Mouse (Mus musculus) midbrain, embryonic 15.5 days (tissue): ENCODE data around the gene Tbrg1. TPM values are rescaled to one million over a fixed set of nuclear protein-coding genes. Genes with fewer than 3 reads are reported as not detected.

Source experiments
- ATAC-seq: fragments of 200-750 bp; cut with Nextera tagmentation; replicated peaks from 2 replicates; pipeline ENCODE4 v1.8.0; 2017; ENCODE audit warnings: moderate TSS enrichment
- H3K27ac ChIP-seq: fragments of 300-500 bp; sonication (generic); 2 replicates; pipeline ENCODE4 v1.5.1; 2015; ENCODE audit warnings: mild to moderate bottlenecking, inconsistent platforms
- H3K27me3 ChIP-seq: fragments of 300-500 bp; sonication (generic); replicated peaks from 2 replicates; pipeline ENCODE4 v1.6.1; 2015; ENCODE audit warnings: inconsistent platforms
- H3K36me3 ChIP-seq: fragments of 300-500 bp; sonication (generic); replicated peaks from 2 replicates; pipeline ENCODE4 v1.6.1; 2015; ENCODE audit warnings: inconsistent platforms
- H3K4me1 ChIP-seq: fragments of 300-500 bp; sonication (generic); 2 replicates; pipeline ENCODE4 v1.6.1; 2015; ENCODE audit warnings: inconsistent platforms
- H3K4me2 ChIP-seq: fragments of 300-500 bp; sonication (generic); 2 replicates; pipeline ENCODE4 v1.6.1; 2015; ENCODE audit warnings: inconsistent platforms, mild to moderate bottlenecking, moderate library complexity
- H3K4me3 ChIP-seq: fragments of 300-500 bp; sonication (generic); 2 replicates; pipeline ENCODE4 v1.5.1; 2015; ENCODE audit warnings: mild to moderate bottlenecking, inconsistent platforms
- H3K9ac ChIP-seq: fragments of 300-500 bp; sonication (generic); 2 replicates; pipeline ENCODE4 v1.6.1; 2015; ENCODE audit warnings: mild to moderate bottlenecking, inconsistent platforms
- H3K9me3 ChIP-seq: fragments of 300-500 bp; sonication (generic); 2 replicates; pipeline ENCODE4 v1.6.1; 2016; ENCODE audit warnings: inconsistent platforms
- WGBS: fragments of 180-500 bp; shearing (Covaris S2); methylation state at CpG from one replicate; pipeline ENCODE4 v1.1.7; 2015; ENCODE audit warnings: mixed read lengths; 5-methylcytosine and 5-hydroxymethylcytosine counted together
- polyA plus RNA-seq: library from polyadenylated mRNA; unstranded; fragments of >200 nt; fragmentation: Nextera tagmentation; extraction: Ambion mirVana; gene quantifications from 2 replicates; pipeline ENCODE4 v1.2.1, GENCODE M21; 2015

Gene Tbrg1
- 83.6 and 92.9 TPM in 2 replicates for polyA plus RNA-seq

- under 1% methylated on average over 36 of the region's 36 CpGs for WGBS
- peak within 1 kb of the TSS; percentile 78 for H3K4me2 ChIP-seq
- no peaks in the 10 kb centered on the region for H3K9me3 ChIP-seq
- peak within 1 kb of the TSS; percentile 61 for H3K27ac ChIP-seq
- H3K4me3 ChIP-seq = peak within 1 kb of the TSS; percentile 56
- peak within 1 kb of the TSS; percentile 58 for H3K9ac ChIP-seq
- H3K4me1 ChIP-seq = peaks cover 14% of the 10 kb centered on the region
- no peaks in the 10 kb centered on the region for H3K27me3 ChIP-seq
- peak; percentile 96 for ATAC-seq
- 0 out of 2 replicates have a peak, but pooled peaks cover 3% of the 10 kb centered on the region for H3K36me3 ChIP-seq
These were observed at the start of gene Tbrg1 for GRCm38 (mm10) chr9:37656931-37657481. Gene Tbrg1, minus strand, starts transcription at chr9:37657312.

GRCm38 (mm10) chr9:37689970-37690686, 33.0 kb upstream of the Tbrg1 start:
- peaks cover 6% of the 10 kb centered on the region for H3K4me1 ChIP-seq
- no peak overlapping the region for H3K4me3 ChIP-seq
- WGBS = 18% methylated on average over 5 of the region's 5 CpGs
- peak; percentile 59 for ATAC-seq
- no peak overlapping the region for H3K9ac ChIP-seq
- H3K9me3 ChIP-seq = no peaks in the 10 kb centered on the region
- H3K27ac ChIP-seq = no peak overlapping the region
- H3K4me2 ChIP-seq = no peak overlapping the region
- H3K36me3 ChIP-seq = no peaks in the 10 kb centered on the region
- no peaks in the 10 kb centered on the region for H3K27me3 ChIP-seq

GRCm38 (mm10) chr9:37687941-37688303, 30.8 kb upstream of the Tbrg1 start:
- peak overlapping the region; percentile 51; the same call in 1 of the 2 replicates for H3K27ac ChIP-seq
- no peak overlapping the region for H3K9ac ChIP-seq
- H3K36me3 ChIP-seq = no peaks in the 10 kb centered on the region
- no peak overlapping the region for H3K4me2 ChIP-seq
- peaks cover 6% of the 10 kb centered on the region for H3K4me1 ChIP-seq
- H3K27me3 ChIP-seq = no peaks in the 10 kb centered on the region
- WGBS = 38% methylated on average over 3 of the region's 3 CpGs
- no peaks in the 10 kb centered on the region for H3K9me3 ChIP-seq
- peak; percentile 78 for ATAC-seq
- H3K4me3 ChIP-seq = no peak overlapping the region

- Histone ChIP-seq H3K27ac (peak overlapping the region; percentile 51), H3K27me3 (no peaks in the 10 kb centered on the region), H3K36me3 (no peaks in the 10 kb centered on the region), H3K4me2 (no peak overlapping the region), H3K9ac (no peak overlapping the region), H3K4me1 (peaks cover 6% of the 10 kb centered on the region), H3K9me3 (no peaks in the 10 kb centered on the region), H3K4me3 (no peak overlapping the region)
- ATAC-seq = peak; percentile 91
- 47% methylated on average over 3 of the region's 3 CpGs for WGBS
These were observed 30.3 kb upstream of the Tbrg1 start for GRCm38 (mm10) chr9:37687288-37687940.

- H3K27ac ChIP-seq = no peak overlapping the region
- no peaks in the 10 kb centered on the region for H3K27me3 ChIP-seq
- no peak overlapping the region for H3K4me3 ChIP-seq
- H3K4me1 ChIP-seq = no peaks in the 10 kb centered on the region
- no peak overlapping the region for H3K4me2 ChIP-seq
- no peak overlapping the region for H3K9ac ChIP-seq
- H3K9me3 ChIP-seq = no peaks in the 10 kb centered on the region
- H3K36me3 ChIP-seq = no peaks in the 10 kb centered on the region
- WGBS = 90% methylated on average over 1 of the region's 1 CpGs
- no peak for ATAC-seq
These were observed 24.0 kb upstream of the Tbrg1 start for GRCm38 (mm10) chr9:37681123-37681522.

- H3K4me3 ChIP-seq = no peak overlapping the region
- no peaks in the 10 kb centered on the region for H3K27me3 ChIP-seq
- ATAC-seq = no peak
- no peaks in the 10 kb centered on the region for H3K9me3 ChIP-seq
- H3K4me1 ChIP-seq = no peaks in the 10 kb centered on the region
- no peak overlapping the region for H3K9ac ChIP-seq
- H3K36me3 ChIP-seq = no peaks in the 10 kb centered on the region
- no peak overlapping the region for H3K4me2 ChIP-seq
- 75% methylated on average over 4 of the region's 4 CpGs for WGBS
- no peak overlapping the region for H3K27ac ChIP-seq
These were observed 18.2 kb upstream of the Tbrg1 start for GRCm38 (mm10) chr9:37675287-37675686.

- H3K9me3 ChIP-seq = no peaks in the 10 kb centered on the region
- no peaks in the 10 kb centered on the region for H3K27me3 ChIP-seq
- H3K27ac ChIP-seq = no peak overlapping the region
- no peak overlapping the region for H3K4me3 ChIP-seq
- ATAC-seq = no peak
- no peaks in the 10 kb centered on the region for H3K36me3 ChIP-seq
- H3K4me1 ChIP-seq = no peaks in the 10 kb centered on the region
- H3K4me2 ChIP-seq = no peak overlapping the region
- 95% methylated on average over 3 of the region's 3 CpGs for WGBS
- no peak overlapping the region for H3K9ac ChIP-seq
These were observed 13.1 kb upstream of the Tbrg1 start for GRCm38 (mm10) chr9:37670261-37670660.

GRCm38 (mm10) chr9:37669678-37670077, 12.6 kb upstream of the Tbrg1 start:
- Histone ChIP-seq H3K27ac (no peak overlapping the region), H3K4me3 (no peak overlapping the region), H3K36me3 (no peaks in the 10 kb centered on the region), H3K4me1 (no peaks in the 10 kb centered on the region), H3K9me3 (no peaks in the 10 kb centered on the region), H3K4me2 (no peak overlapping the region), H3K27me3 (no peaks in the 10 kb centered on the region), H3K9ac (no peak overlapping the region)
- WGBS = 77% methylated on average over 4 of the region's 4 CpGs
- ATAC-seq = no peak

GRCm38 (mm10) chr9:37669115-37669514, 12.0 kb upstream of the Tbrg1 start, which contains the start of gene Panx3:
Gene Panx3, minus strand, starts transcription at chr9:37669235.
- 71% methylated on average over 6 of the region's 6 CpGs for WGBS
- no peak within 1 kb of the TSS for H3K27ac ChIP-seq
- H3K27me3 ChIP-seq = no peaks in the 10 kb centered on the region
- H3K36me3 ChIP-seq = no peaks in the 10 kb centered on the region
- H3K9me3 ChIP-seq = no peaks in the 10 kb centered on the region
- no peak within 1 kb of the TSS for H3K4me2 ChIP-seq
- no peak for ATAC-seq
- no peak within 1 kb of the TSS for H3K9ac ChIP-seq
- no peak within 1 kb of the TSS for H3K4me3 ChIP-seq
- H3K4me1 ChIP-seq = no peaks in the 10 kb centered on the region

GRCm38 (mm10) chr9:37666045-37666444, 8.9 kb upstream of the Tbrg1 start:
- Histone ChIP-seq H3K4me3 (no peak overlapping the region), H3K9me3 (no peaks in the 10 kb centered on the region), H3K36me3 (no peaks in the 10 kb centered on the region), H3K4me2 (no peak overlapping the region), H3K4me1 (no peaks in the 10 kb centered on the region), H3K27ac (no peak overlapping the region), H3K9ac (no peak overlapping the region), H3K27me3 (no peaks in the 10 kb centered on the region)
- ATAC-seq = no peak
- 79% methylated on average over 7 of the region's 7 CpGs for WGBS

GRCm38 (mm10) chr9:37664604-37665003, 7.5 kb upstream of the Tbrg1 start:
- Histone ChIP-seq H3K4me1 (no peaks in the 10 kb centered on the region), H3K4me2 (no peak overlapping the region), H3K27me3 (no peaks in the 10 kb centered on the region), H3K36me3 (no peaks in the 10 kb centered on the region), H3K9ac (no peak overlapping the region), H3K27ac (no peak overlapping the region), H3K9me3 (no peaks in the 10 kb centered on the region), H3K4me3 (no peak overlapping the region)
- ATAC-seq = no peak
- WGBS = 85% methylated on average over 2 of the region's 2 CpGs

- no peaks in the 10 kb centered on the region for H3K36me3 ChIP-seq
- no peak for ATAC-seq
- WGBS = 83% methylated on average over 1 of the region's 1 CpGs
- no peak overlapping the region for H3K4me2 ChIP-seq
- H3K9ac ChIP-seq = no peak overlapping the region
- no peaks in the 10 kb centered on the region for H3K9me3 ChIP-seq
- no peak overlapping the region for H3K27ac ChIP-seq
- no peaks in the 10 kb centered on the region for H3K27me3 ChIP-seq
- no peak overlapping the region for H3K4me3 ChIP-seq
- H3K4me1 ChIP-seq = no peaks in the 10 kb centered on the region
These were observed 6.1 kb upstream of the Tbrg1 start for GRCm38 (mm10) chr9:37663210-37663609.
